Mouse (Mus musculus): Measurements from ENCODE around the gene Tap2.

- TF ChIP-seq CTCF (IDR thresholded peaks at IDR 0.05; ENCODE audit: control insufficient read depth, insufficient read depth, low read length) = no peak
- no peak for TF ChIP-seq POLR2A (IDR thresholded peaks at IDR 0.05; ENCODE audit: borderline replicate concordance, control insufficient read depth, low read depth, low read length)
Measured at GRCm38 (mm10) chr17:34179019-34179418, 24.3 kb upstream of the Tap2 start.

Measured in bone marrow, adult 2 months (tissue).